Comparison of ENCODE assay signal across 26 mouse cellular contexts in genomic region chr2:140042081-140042480, GRCm38 (mm10). TPM values are rescaled to one million over a fixed set of nuclear protein-coding genes. Genes with fewer than 3 reads are reported as not detected.
DNase-seq lines count a peak whose midpoint lies in the region; ATAC-seq and TF ChIP-seq lines count a peak whose summit lies in the region.
"Had no signal": no experiment of that assay in that cellular context is flagged by ENCODE, and none has a peak within 500 bp of the region (broad histone marks: within the 10 kb centered on the region; RNA-seq: fewer than 3 reads in every experiment).

No protein-coding gene starts in this region.

- H3K9me3 ChIP-seq in CH12.LX (replicated peaks; ENCODE audit: low read length), result peaks cover 2% of the 10 kb centered on the region
- no peaks in the 10 kb centered on the region for H3K9me3 ChIP-seq in forebrain, embryonic 10.5 days
- H3K9me3 ChIP-seq: embryonic facial prominence, embryonic 12.5 days; forebrain, embryonic 13.5 days; hindbrain, embryonic 12.5 days; limb, embryonic 13.5 days; liver, embryonic 13.5 days; midbrain, embryonic 12.5 days; neural tube, embryonic 13.5 days had no signal

- 94% methylated on average over 10 of the region's 10 CpGs for WGBS in forebrain, embryonic 10.5 days

- H3K27me3 ChIP-seq in CH12.LX (replicated peaks), result no peaks in the 10 kb centered on the region
- no peaks in the 10 kb centered on the region for H3K27me3 ChIP-seq in forebrain, embryonic 10.5 days (ENCODE audit: poor library complexity, severe bottlenecking)
- H3K27me3 ChIP-seq: embryonic facial prominence, embryonic 12.5 days; forebrain, embryonic 13.5 days; hindbrain, embryonic 12.5 days; limb, embryonic 13.5 days; liver, embryonic 13.5 days; midbrain, embryonic 12.5 days; neural tube, embryonic 13.5 days had no signal

- peak; percentile 70 for DNase-seq in CD4-positive, CD25-positive, alpha-beta regulatory T cell, adult 2 months (ENCODE audit: low read depth, low spot score)
- DNase-seq in CH12.LX (ENCODE audit: extremely low read depth), result peak; percentile 4
- peak; percentile 52 to 55 for DNase-seq in thymus, postnatal 10 days (ENCODE audit: low spot score in 2 of 2)
- DNase-seq in forebrain, embryonic 10.5 days (ENCODE audit: extremely low spot score, low spot score), result no peak
- no peak for DNase-seq in layer of hippocampus, adult 8-10 months (ENCODE audit: low spot score in 2 of 2)
- no peak for DNase-seq in right cerebral cortex, postnatal 10 days (ENCODE audit: low spot score in 2 of 2)
- DNase-seq in left cerebral cortex, postnatal 10 days (ENCODE audit: extremely low spot score in 1 of 2, low spot score in 2 of 2), result no peak
- DNase-seq: adrenal gland, adult 2 months; B cell, adult 2 months; cerebellum, adult 2 months; cerebellum, postnatal 25 days; heart, postnatal 14 days; kidney, adult 18-20 months; kidney, postnatal 10 days; layer of hippocampus, postnatal 36 days; liver, embryonic 13.5 days; lung, adult 2 months; lung, postnatal 14 days had no signal

- TF ChIP-seq CTCF in CH12.LX (conservative IDR thresholded peaks at IDR 0.05 in 1 of 2, IDR thresholded peaks at IDR 0.05 in 1 of 2; ENCODE audit: low read depth in 2 of 2, low read length in 2 of 2), result no peak

- in situ Hi-C loops in CH12.LX (cut with MboI; ENCODE audit: low pct_ligation_motif_present, low pct_unique_long_range_greater_than_20kb, low sequenced_read_pairs), result no loop called here

- no peak overlapping the region for H3K4me2 ChIP-seq in CH12.LX (ENCODE audit: insufficient read depth, low read depth, poor library complexity, severe bottlenecking)
- H3K4me2 ChIP-seq: embryonic facial prominence, embryonic 12.5 days; forebrain, embryonic 13.5 days; heart, embryonic 11.5 days; hindbrain, embryonic 12.5 days; limb, embryonic 13.5 days; liver, embryonic 13.5 days; midbrain, embryonic 12.5 days; neural tube, embryonic 13.5 days had no signal

- TF ChIP-seq EP300 in CH12.LX (IDR thresholded peaks at IDR 0.05; ENCODE audit: low read length), result no peak

- H3K36me3 ChIP-seq in CH12.LX (replicated peaks in 1 of 2; ENCODE audit: control insufficient read depth in 1 of 2, insufficient read depth in 1 of 2, low read length in 1 of 2), result peaks cover 28 to 53% of the 10 kb centered on the region in 2 experiments
- peaks cover 43% of the 10 kb centered on the region for H3K36me3 ChIP-seq in forebrain, embryonic 10.5 days (replicated peaks)

- H3K27ac ChIP-seq in CH12.LX (ENCODE audit: insufficient read depth, low read depth), result no peak overlapping the region
- H3K27ac ChIP-seq in forebrain, embryonic 10.5 days, result no peak overlapping the region
- H3K27ac ChIP-seq: embryonic facial prominence, embryonic 12.5 days; forebrain, embryonic 13.5 days; hindbrain, embryonic 12.5 days; limb, embryonic 13.5 days; liver, embryonic 13.5 days; midbrain, embryonic 12.5 days; neural tube, embryonic 13.5 days had no signal

- H3K4me3 ChIP-seq in CH12.LX (replicated peaks in 1 of 3; ENCODE audit: low read depth in 2 of 3, low read length in 2 of 3, poor library complexity in 1 of 3), result no peak overlapping the region
- no peak overlapping the region for H3K4me3 ChIP-seq in forebrain, embryonic 10.5 days
- H3K4me3 ChIP-seq: embryonic facial prominence, embryonic 12.5 days; forebrain, embryonic 13.5 days; hindbrain, embryonic 12.5 days; limb, embryonic 13.5 days; liver, embryonic 13.5 days; midbrain, embryonic 12.5 days; neural tube, embryonic 13.5 days had no signal

- intact Hi-C loops in left cerebral cortex, postnatal 10 days (cut with DNase I), result no loop called here

- 0 out of 2 replicates have a peak, but pooled peaks have one; percentile 22 for ATAC-seq in monocyte, adult 5-6 weeks (replicated peaks; ENCODE audit: insufficient number of reproducible peaks, low FRiP score, low TSS enrichment, poor library complexity, severe bottlenecking)
- ATAC-seq: forebrain, embryonic 13.5 days had no signal

- no peaks in the 10 kb centered on the region; the same call in 1 of the 2 replicates for H3K79me2 ChIP-seq in CH12.LX (replicated peaks; ENCODE audit: control insufficient read depth, extremely low read depth, insufficient read depth, poor library complexity, severe bottlenecking)

- no peak overlapping the region for H3K9ac ChIP-seq in CH12.LX (ENCODE audit: insufficient read depth, low read depth)
- H3K9ac ChIP-seq: embryonic facial prominence, embryonic 12.5 days; forebrain, embryonic 13.5 days; hindbrain, embryonic 12.5 days; limb, embryonic 13.5 days; liver, embryonic 13.5 days; midbrain, embryonic 12.5 days; neural tube, embryonic 13.5 days had no signal

- dilution Hi-C loops in CH12.LX (cut with MboI; ENCODE audit: extremely low pct_ligation_motif_present, extremely low pct_unique_long_range_greater_than_20kb, low sequenced_read_pairs), result no loop called here

- H3K4me1 ChIP-seq in CH12.LX (ENCODE audit: control insufficient read depth in 1 of 2, insufficient read depth in 2 of 2), result peaks cover 0 to 22% of the 10 kb centered on the region in 2 experiments; a peak in 1 of 4 replicates
- H3K4me1 ChIP-seq in forebrain, embryonic 10.5 days, result no peaks in the 10 kb centered on the region
- H3K4me1 ChIP-seq: embryonic facial prominence, embryonic 12.5 days; forebrain, embryonic 13.5 days; hindbrain, embryonic 12.5 days; limb, embryonic 13.5 days; liver, embryonic 13.5 days; midbrain, embryonic 12.5 days; neural tube, embryonic 13.5 days had no signal

- TF ChIP-seq RAD21 in CH12.LX (IDR thresholded peaks at IDR 0.05; ENCODE audit: low read depth, low read length), result no peak

- no peak for TF ChIP-seq POLR2A in CH12.LX (IDR thresholded peaks at IDR 0.05; ENCODE audit: low read depth, low read length)

TF ChIP-seq in CH12.LX, 34 proteins besides CTCF, POLR2A, EP300 and RAD21:
- TF ChIP-seq SMC3 (IDR thresholded peaks at IDR 0.05; ENCODE audit: low read depth, low read length) (no peak), UBTF (IDR thresholded peaks at IDR 0.05; ENCODE audit: low read depth, low read length) (no peak), ZNF384 (IDR thresholded peaks at IDR 0.05; ENCODE audit: low read depth, low read length) (no peak), ZC3H11A (IDR thresholded peaks at IDR 0.05; ENCODE audit: low read depth, low read length) (no peak), HCFC1 (IDR thresholded peaks at IDR 0.05; ENCODE audit: low read depth, low read length) (no peak), RCOR1 (conservative IDR thresholded peaks at IDR 0.05; ENCODE audit: low read depth, low read length) (no peak), E2F4 (IDR thresholded peaks at IDR 0.05; ENCODE audit: insufficient replicate concordance, low read depth, low read length) (no peak), NELFE (IDR thresholded peaks at IDR 0.05; ENCODE audit: low read depth, low read length) (no peak), MAZ (IDR thresholded peaks at IDR 0.05; ENCODE audit: low read depth, low read length) (no peak), ELF1 (IDR thresholded peaks at IDR 0.05; ENCODE audit: low read depth, low read length) (no peak), KAT2A (IDR thresholded peaks at IDR 0.05; ENCODE audit: insufficient replicate concordance, low read length) (no peak), SIN3A (IDR thresholded peaks at IDR 0.05; ENCODE audit: low read length) (no peak), MYC (IDR thresholded peaks at IDR 0.05; ENCODE audit: low read depth, low read length) (no peak)

RNA-seq across cellular contexts. Expression of gene Tasp1, which starts 24.5 kb away (rescaled TPM):
- total RNA-seq in CH12.LX (2012; rRNA removed) (28.9 and 30.6 TPM in 2 replicates), CH12.LX (2014; rRNA removed) (64.5 and 75.2 TPM in 2 replicates)
- 28.8 and 30.5 TPM in 2 replicates for polyA plus RNA-seq in CH12.LX (2012; ENCODE audit: insufficient read length, low read depth)
- total RNA-seq in monocyte, adult 5-6 weeks (2017), result 9.1 to 14.4 TPM (median 11.0 TPM) in 3 replicates
- polyA plus RNA-seq in forebrain, embryonic 10.5 days (2016; fragmentation: Nextera tagmentation; extraction: Ambion mirVana), result 22.4 and 22.5 TPM in 2 replicates
- 10 to 100 TPM; 26.4 to 32.8 (median 31.3) TPM for total RNA-seq in layer of hippocampus, adult 8-10 months (2022)
- total RNA-seq in left cerebral cortex, postnatal 10 days (2021), result 10 to 100 TPM; 34.7 to 36.5 TPM

Comparison
In these comparisons a context has a peak if more than half of its experiments do, and no peak if none do; other contexts are left out.
1. DNase-seq: peak in CD4-positive, CD25-positive, alpha-beta regulatory T cell, adult 2 months (single experiment), CH12.LX (single experiment) and thymus, postnatal 10 days (2 of 2); none in forebrain, embryonic 10.5 days (single experiment), layer of hippocampus, adult 8-10 months (0 of 2), right cerebral cortex, postnatal 10 days (0 of 2) and left cerebral cortex, postnatal 10 days (0 of 2).